Mouse (Mus musculus): Measurements from ENCODE around the gene Rapgef2.

- TF ChIP-seq CTCF (IDR thresholded peaks at IDR 0.05; ENCODE audit: low read depth), result no peak
- TF ChIP-seq EP300 (IDR thresholded peaks at IDR 0.05; ENCODE audit: low read depth), result no peak
These were observed 1.6 kb upstream of the Rapgef2 start for GRCm38 (mm10) chr3:79287699-79288458.

Data from liver, embryonic 14.5 days (tissue).